Mouse (Mus musculus) small intestine, adult 2 months (tissue): Measurements from ENCODE around the gene Fpr3. TPM values are rescaled to one million over a fixed set of nuclear protein-coding genes. Genes with fewer than 3 reads are reported as not detected.
"Not testable (repeated sequence)": the region's sequence is repeated elsewhere in the genome, so short reads cannot be mapped to it uniquely, and the experiment has no call there.

Experiments
- H3K27ac ChIP-seq: fragments of 200-500 bp; 2 replicates; pipeline ENCODE4 v1.5.1; 2012; ENCODE audit warnings: low read depth, low read length, control low read depth, inconsistent platforms; ENCODE audit not compliant: insufficient read depth
- H3K27me3 ChIP-seq: fragments of 200-500 bp; 2 replicates; pipeline ENCODE4 v1.6.1; 2012; ENCODE audit warnings: mild to moderate bottlenecking, moderate library complexity, low read length, inconsistent platforms; ENCODE audit not compliant: control insufficient read depth, insufficient read depth
- H3K36me3 ChIP-seq: fragments of 200-500 bp; 2 replicates; pipeline ENCODE4 v1.6.1; 2012; ENCODE audit warnings: mild to moderate bottlenecking, low read length, control low read depth, inconsistent platforms; ENCODE audit not compliant: control insufficient read depth, insufficient read depth
- H3K4me1 ChIP-seq: fragments of 200-500 bp; 2 replicates; pipeline ENCODE4 v1.6.1; 2012; ENCODE audit warnings: low read length, inconsistent platforms, mixed read lengths; ENCODE audit not compliant: control insufficient read depth, insufficient read depth, insufficient read length
- H3K4me3 ChIP-seq: fragments of 200-500 bp; 2 replicates; pipeline ENCODE4 v1.5.1; 2012; ENCODE audit warnings: low read depth, mild to moderate bottlenecking, control low read depth, inconsistent platforms, low read length, moderate library complexity
- CTCF ChIP-seq: fragments of 200-500 bp; IDR thresholded peaks from 2 replicates; pipeline ENCODE4 v1.5.1; 2012; ENCODE audit warnings: low read depth, mild to moderate bottlenecking, control low read depth, inconsistent platforms, low read length, moderate library complexity, mixed read lengths; ENCODE audit not compliant: insufficient replicate concordance, insufficient read length; ENCODE audit errors: extremely low read depth
- POLR2A ChIP-seq: fragments of 200-500 bp; IDR thresholded peaks from 2 replicates; pipeline ENCODE4 v1.6.1; 2012; ENCODE audit warnings: low read depth, mild to moderate bottlenecking, control low read depth, inconsistent platforms, low read length, moderate library complexity
- WGBS: fragments of 180-500 bp; shearing (Covaris S2); methylation state at CpG from one replicate; pipeline ENCODE4 v1.1.7; 2018; 5-methylcytosine and 5-hydroxymethylcytosine counted together
- polyA plus RNA-seq: library from polyadenylated mRNA; depleted of rRNA; stranded (reverse); fragments of >200 nt; gene quantifications from 2 replicates; pipeline ENCODE4 v1.2.3, GENCODE M21; 2012

Fpr3 gene
- polyA plus RNA-seq, 1 experiment = not detected

DNA sequence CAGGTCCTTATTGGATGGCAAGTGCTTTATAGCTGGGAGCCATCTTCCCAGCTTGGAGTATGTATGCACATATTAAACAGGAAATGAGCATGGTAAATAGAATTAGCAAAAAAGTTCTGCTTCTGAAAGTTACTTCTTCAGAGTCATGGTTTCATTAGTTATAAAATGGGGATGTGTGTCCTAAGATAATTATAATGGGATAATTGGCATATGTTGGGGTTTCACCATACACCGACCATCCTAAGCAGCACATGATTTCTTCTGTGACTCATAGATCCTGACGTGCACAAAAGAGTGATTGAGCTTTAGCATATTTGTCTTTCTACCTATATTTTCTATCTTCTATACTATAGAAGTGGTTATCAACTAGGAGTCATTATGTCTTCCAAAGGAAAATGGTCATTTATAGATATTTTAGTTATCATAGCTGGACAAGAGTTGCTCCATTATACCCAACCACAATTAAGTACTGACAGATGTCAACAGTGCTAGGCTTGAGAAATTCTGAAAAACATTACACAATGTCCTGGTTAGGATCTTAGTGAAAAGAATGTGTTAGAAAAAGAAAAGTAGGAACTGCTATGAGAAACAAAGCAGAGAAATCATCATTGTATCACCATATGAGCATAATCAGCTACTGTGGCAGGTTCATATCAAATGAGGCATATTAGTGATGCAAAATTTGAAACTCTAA, 2.2 kb downstream of the Fpr3 start:
- no peaks in the 10 kb centered on the region for H3K27me3 ChIP-seq
- H3K4me3 ChIP-seq = no peak overlapping the region
- TF ChIP-seq CTCF (no peak), POLR2A (no peak)
- 77% methylated on average over 2 of the region's 2 CpGs for WGBS
- no peaks in the 10 kb centered on the region for H3K36me3 ChIP-seq
- H3K4me1 ChIP-seq = no peaks in the 10 kb centered on the region
- H3K27ac ChIP-seq = no peak overlapping the region

DNA sequence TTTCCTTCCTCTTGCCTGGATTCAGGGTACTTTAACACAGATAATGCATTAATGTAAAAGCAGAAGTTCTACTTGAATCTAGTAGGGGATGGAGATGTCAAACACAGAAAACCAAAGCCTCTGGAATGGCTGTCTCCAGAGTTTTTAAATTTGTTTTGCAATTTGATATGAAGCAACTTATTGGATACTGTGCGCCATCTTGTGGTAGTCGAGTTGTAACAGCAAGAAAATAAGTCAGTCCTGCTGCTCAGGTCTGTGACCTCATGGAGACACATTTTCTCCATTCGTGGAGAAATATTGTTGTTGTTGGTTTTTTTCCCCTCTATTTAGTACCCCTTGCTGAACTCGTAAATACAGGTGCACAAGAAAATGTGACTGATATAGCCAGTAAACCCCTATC, 8.4 kb downstream of the Fpr3 start:
- H3K4me3 ChIP-seq = no peak overlapping the region
- no peaks in the 10 kb centered on the region for H3K27me3 ChIP-seq
- no peaks in the 10 kb centered on the region for H3K36me3 ChIP-seq
- no peaks in the 10 kb centered on the region for H3K4me1 ChIP-seq
- TF ChIP-seq CTCF (no peak), POLR2A (no peak)
- WGBS = 3% methylated on average over 4 of the region's 4 CpGs
- no peak overlapping the region for H3K27ac ChIP-seq

DNA sequence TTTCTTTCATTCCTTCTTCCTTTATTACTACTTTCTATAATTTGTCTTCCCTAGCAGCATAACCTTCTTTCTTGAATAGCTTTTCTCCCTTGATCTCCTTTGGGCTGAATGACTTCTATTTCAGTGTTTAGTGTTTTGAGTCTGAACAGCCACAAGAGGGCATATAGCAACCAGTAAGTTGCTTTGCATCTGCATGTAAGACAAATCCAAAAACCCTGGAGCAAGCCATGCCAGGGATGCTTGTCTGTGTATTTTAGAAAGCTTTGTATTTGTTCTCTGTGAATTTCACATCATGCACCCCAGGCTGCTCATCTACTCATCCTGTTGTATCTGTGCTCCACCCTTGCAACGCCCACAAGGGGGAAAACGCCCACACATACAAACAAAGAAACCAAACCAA, 11.6 kb downstream of the Fpr3 start:
- Histone ChIP-seq H3K36me3 (no peaks in the 10 kb centered on the region), H3K4me3 (no peak overlapping the region), H3K4me1 (no peaks in the 10 kb centered on the region), H3K27ac (no peak overlapping the region), H3K27me3 (no peaks in the 10 kb centered on the region)
- 71% methylated on average over 2 of the region's 2 CpGs for WGBS
- TF ChIP-seq POLR2A = no peak
- no peak for TF ChIP-seq CTCF

DNA sequence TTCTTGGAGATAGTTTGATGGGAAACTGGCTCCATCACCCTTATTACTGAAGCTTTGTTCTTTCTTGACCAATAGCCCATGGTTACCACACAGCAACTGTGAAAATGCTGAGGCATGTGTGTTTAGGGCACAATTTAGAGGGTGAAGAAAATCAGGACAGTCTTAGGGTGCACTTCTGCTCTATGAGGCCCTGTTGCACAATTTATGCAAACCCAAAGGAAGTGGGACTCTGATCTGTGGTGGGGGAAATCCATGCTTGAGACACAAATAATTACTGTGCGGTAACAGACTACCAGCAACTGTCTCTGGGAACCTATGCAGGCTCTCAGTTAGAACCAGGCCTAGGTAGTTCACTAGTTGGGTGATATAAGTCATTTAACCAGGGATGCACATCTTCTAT, 13.1 kb downstream of the Fpr3 start:
- no peak for TF ChIP-seq CTCF
- TF ChIP-seq POLR2A = no peak

DNA sequence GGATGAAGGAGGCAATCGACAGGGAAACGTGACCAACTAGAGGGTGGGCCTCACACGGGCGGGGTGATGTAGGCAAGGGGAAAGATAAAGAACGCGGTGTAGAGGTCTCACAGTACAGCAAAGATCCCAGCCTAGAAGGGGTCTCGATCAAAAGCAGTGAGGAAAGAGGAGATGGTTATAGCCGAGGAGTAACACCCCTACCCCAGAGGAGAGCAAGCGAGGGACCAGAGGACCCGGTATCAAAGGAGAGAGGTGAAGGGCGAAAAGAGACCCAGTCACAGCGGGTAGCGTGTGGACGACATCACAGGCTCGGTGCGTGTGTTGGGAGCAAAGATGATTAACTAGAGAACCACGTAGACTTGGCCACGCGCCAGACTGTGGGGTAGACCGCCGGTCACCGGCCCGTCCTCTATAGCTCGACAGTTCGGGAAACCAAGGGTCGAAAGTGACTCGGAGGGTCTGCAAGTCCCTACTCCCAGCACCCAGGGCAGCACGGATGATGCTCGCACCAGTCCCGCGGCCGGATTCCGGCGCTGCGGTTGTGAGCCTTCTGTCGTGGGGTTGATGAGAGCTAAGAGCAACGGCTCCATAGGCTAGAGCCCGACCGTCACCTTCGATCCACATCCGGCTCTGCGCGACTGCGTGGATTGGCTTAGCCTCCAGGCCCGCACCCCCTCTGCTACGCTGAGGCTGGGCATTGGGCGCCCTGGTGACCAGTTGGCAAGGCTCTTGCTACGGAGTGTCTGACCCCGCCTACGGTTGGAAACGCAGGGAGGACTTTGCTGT, 22.2 kb downstream of the Fpr3 start:
- Histone ChIP-seq H3K4me3 (peak overlapping the region; percentile 71), H3K27me3 (no peaks in the 10 kb centered on the region), H3K27ac (peak overlapping the region; percentile 46; the same call in 1 of the 2 replicates), H3K4me1 (no peaks in the 10 kb centered on the region), H3K36me3 (no peaks in the 10 kb centered on the region)
- WGBS = 17% methylated on average over 51 of the region's 51 CpGs
- TF ChIP-seq CTCF (no peak), POLR2A (no peak; the same call in 1 of the 2 replicates)

More for the DNA sequence above, 13.1 kb downstream of the Fpr3 start:
- Histone ChIP-seq H3K27me3 (no peaks in the 10 kb centered on the region), H3K27ac (no peak overlapping the region), H3K4me3 (no peak overlapping the region), H3K4me1 (no peaks in the 10 kb centered on the region), H3K36me3 (no peaks in the 10 kb centered on the region)
- WGBS = 71% methylated on average over 1 of the region's 1 CpGs

DNA sequence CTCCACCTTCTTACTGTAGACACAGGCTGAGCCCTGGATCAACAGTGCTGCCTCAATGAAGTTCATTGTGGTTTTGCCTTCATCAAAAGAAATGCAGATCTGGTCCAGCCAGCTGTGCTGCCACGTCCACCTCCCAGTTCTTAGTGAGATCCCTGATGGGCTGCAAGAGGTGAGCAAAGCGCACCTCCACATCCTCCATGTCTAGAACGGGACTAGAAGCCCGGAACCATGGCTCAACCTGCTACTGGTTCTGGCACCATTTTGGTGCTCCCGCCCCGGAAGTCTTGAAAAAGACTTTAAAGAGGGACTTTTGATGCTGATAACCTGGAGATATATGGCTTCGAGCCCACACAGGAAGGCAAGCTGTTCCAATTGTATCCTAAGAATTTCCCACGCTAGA, 25.0 kb downstream of the Fpr3 start:
- H3K27me3 ChIP-seq, H3K27ac ChIP-seq, H3K4me1 ChIP-seq, H3K4me3 ChIP-seq, H3K36me3 ChIP-seq: not testable (repeated sequence)
- 87% methylated on average over 8 of the region's 8 CpGs for WGBS

DNA sequence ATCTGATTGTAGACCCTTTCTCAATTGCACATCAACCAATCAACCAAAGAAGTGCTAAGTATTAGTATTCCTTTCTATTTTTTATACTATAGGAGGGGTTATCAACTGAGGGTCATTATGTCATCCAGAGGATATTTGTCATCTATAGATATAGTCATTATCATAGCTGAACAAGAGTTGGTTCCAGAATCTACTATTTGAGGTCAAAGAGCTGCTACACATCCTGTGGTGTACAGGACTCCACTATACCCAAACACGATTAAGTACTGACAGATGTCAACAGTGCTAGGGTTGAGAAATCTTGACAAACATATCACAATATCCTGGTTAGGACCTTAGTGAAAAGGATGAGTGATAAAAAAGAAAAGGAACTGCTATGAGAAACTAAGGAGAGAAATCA, 29.7 kb downstream of the Fpr3 start:
- H3K27me3 ChIP-seq = no peaks in the 10 kb centered on the region
- no peaks in the 10 kb centered on the region for H3K36me3 ChIP-seq
- no peak overlapping the region for H3K4me3 ChIP-seq
- TF ChIP-seq POLR2A (no peak), CTCF (no peak)
- H3K4me1 ChIP-seq = no peaks in the 10 kb centered on the region
- WGBS = 82% methylated on average over 1 of the region's 1 CpGs
- no peak overlapping the region for H3K27ac ChIP-seq

DNA sequence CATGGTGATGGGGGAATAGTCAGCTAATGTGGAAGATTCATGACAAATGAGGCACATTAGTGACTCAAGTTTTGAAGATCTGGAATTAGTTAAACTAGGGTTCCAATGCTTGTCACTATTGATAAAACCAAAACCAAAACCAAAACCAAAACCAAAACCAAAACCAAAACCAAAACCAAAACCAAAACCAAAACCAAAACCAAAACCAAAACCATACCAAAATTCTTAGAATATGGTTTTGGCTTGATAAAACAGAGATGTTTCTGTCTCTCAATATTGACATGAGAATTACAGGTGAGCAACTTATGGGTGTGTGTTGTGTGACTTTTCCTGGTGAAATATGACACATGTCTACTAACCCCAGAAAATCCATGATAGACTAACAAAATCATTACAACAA, 30.1 kb downstream of the Fpr3 start:
- TF ChIP-seq POLR2A (no peak), CTCF (no peak)
- no peak overlapping the region for H3K4me3 ChIP-seq

More for the DNA sequence above, 30.1 kb downstream of the Fpr3 start:
- Histone ChIP-seq H3K27me3 (no peaks in the 10 kb centered on the region), H3K36me3 (no peaks in the 10 kb centered on the region), H3K27ac (no peak overlapping the region), H3K4me1 (no peaks in the 10 kb centered on the region)
